Mouse (Mus musculus): ENCODE data around the gene Aldh3a2.

DNA sequence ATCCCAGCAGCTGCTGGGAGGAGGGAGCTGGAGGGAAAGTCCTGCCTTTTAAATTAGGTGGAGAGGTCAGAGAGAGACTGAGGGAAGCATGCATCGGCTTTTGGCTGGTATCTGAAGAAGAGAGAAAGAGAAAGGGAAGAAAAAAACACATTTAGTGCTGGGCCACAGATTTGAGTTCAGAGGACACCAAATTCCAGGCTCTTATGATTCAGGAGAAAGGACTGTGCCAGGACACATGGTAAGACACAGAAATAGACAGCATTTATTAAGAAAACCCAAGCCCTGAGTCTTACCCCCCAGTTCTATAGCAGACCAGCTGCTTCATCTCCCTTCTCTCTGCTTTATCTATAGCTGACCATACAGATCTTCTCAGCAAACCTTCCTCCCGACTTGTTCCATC, 10.7 kb upstream of the Aldh3a2 start:
- TF ChIP-seq CTCF (IDR thresholded peaks at IDR 0.05; ENCODE audit: low read depth, low read length) (no peak), POLR2A (IDR thresholded peaks at IDR 0.05; ENCODE audit: extremely low read depth, insufficient read depth, low read length) (no peak)
